In genomic region chr10:126813051-126813593, GRCm38 (mm10) we compare ENCODE assay signal across 12 mouse cellular contexts.
DNase-seq lines count a peak whose midpoint lies in the region; ATAC-seq and TF ChIP-seq lines count a peak whose summit lies in the region.
"Had no signal": no experiment of that assay in that cellular context is flagged by ENCODE, and none has a peak within 500 bp of the region (broad histone marks: within the 10 kb centered on the region; RNA-seq: fewer than 3 reads in every experiment).

No protein-coding gene starts in this region.

- no peak overlapping the region for H3K9ac ChIP-seq in hindbrain, postnatal 0 days (replicated peaks; ENCODE audit: low read length)
- no peak overlapping the region for H3K9ac ChIP-seq in hindbrain, embryonic 14.5 days
- no peak overlapping the region for H3K9ac ChIP-seq in midbrain, postnatal 0 days (replicated peaks; ENCODE audit: low read length, poor library complexity, severe bottlenecking)
- H3K9ac ChIP-seq in midbrain, embryonic 14.5 days (replicated peaks; ENCODE audit: low read length): no peak overlapping the region
- no peak overlapping the region for H3K9ac ChIP-seq in stomach, postnatal 0 days (ENCODE audit: low read length)
- H3K9ac ChIP-seq: forebrain, embryonic 13.5 days had no signal

- no peak overlapping the region for H3K27ac ChIP-seq in hindbrain, postnatal 0 days
- no peak overlapping the region for H3K27ac ChIP-seq in hindbrain, embryonic 14.5 days
- H3K27ac ChIP-seq in midbrain, postnatal 0 days (ENCODE audit: low read depth, low read length): no peak overlapping the region
- no peak overlapping the region for H3K27ac ChIP-seq in midbrain, embryonic 14.5 days (replicated peaks; ENCODE audit: low read depth, low read length)
- no peak overlapping the region for H3K27ac ChIP-seq in stomach, postnatal 0 days (replicated peaks)
- H3K27ac ChIP-seq: forebrain, embryonic 13.5 days had no signal

- no peaks in the 10 kb centered on the region for H3K9me3 ChIP-seq in hindbrain, postnatal 0 days (ENCODE audit: low read length)
- no peaks in the 10 kb centered on the region for H3K9me3 ChIP-seq in hindbrain, embryonic 14.5 days (ENCODE audit: control insufficient read depth, low read length)
- H3K9me3 ChIP-seq in midbrain, postnatal 0 days (ENCODE audit: low read length): no peaks in the 10 kb centered on the region
- H3K9me3 ChIP-seq in midbrain, embryonic 14.5 days (ENCODE audit: control insufficient read depth, low read length): no peaks in the 10 kb centered on the region
- H3K9me3 ChIP-seq in stomach, postnatal 0 days (ENCODE audit: control insufficient read depth, low read length): no peaks in the 10 kb centered on the region
- H3K9me3 ChIP-seq: forebrain, embryonic 13.5 days had no signal

- peak; percentile 29; the same call in 1 of the 2 replicates for TF ChIP-seq CTCF in hindbrain, postnatal 0 days (IDR thresholded peaks at IDR 0.05; ENCODE audit: low read depth)
- peak; percentile 45 for TF ChIP-seq CTCF in midbrain, postnatal 0 days (IDR thresholded peaks at IDR 0.05)
- TF ChIP-seq CTCF in Patski (IDR thresholded peaks at IDR 0.05): peak; percentile 10
- peak; percentile 44 for TF ChIP-seq CTCF in stomach, postnatal 0 days (IDR thresholded peaks at IDR 0.05; ENCODE audit: low read depth)

- H3K36me3 ChIP-seq in hindbrain, postnatal 0 days (ENCODE audit: insufficient read depth, low read length): no peaks in the 10 kb centered on the region
- no peaks in the 10 kb centered on the region for H3K36me3 ChIP-seq in hindbrain, embryonic 14.5 days (replicated peaks; ENCODE audit: control insufficient read depth, insufficient read depth)
- no peaks in the 10 kb centered on the region for H3K36me3 ChIP-seq in midbrain, postnatal 0 days (ENCODE audit: insufficient read depth, low read length)
- H3K36me3 ChIP-seq in midbrain, embryonic 14.5 days (ENCODE audit: control insufficient read depth, insufficient read depth, low read length): no peaks in the 10 kb centered on the region
- no peaks in the 10 kb centered on the region for H3K36me3 ChIP-seq in stomach, postnatal 0 days (ENCODE audit: control insufficient read depth, insufficient read depth, low read length)

- no peak overlapping the region for H3K4me2 ChIP-seq in hindbrain, postnatal 0 days (ENCODE audit: low read depth, low read length)
- H3K4me2 ChIP-seq in hindbrain, embryonic 14.5 days (replicated peaks): no peak overlapping the region
- no peak overlapping the region for H3K4me2 ChIP-seq in midbrain, postnatal 0 days (ENCODE audit: low read depth, low read length, poor library complexity, severe bottlenecking)
- H3K4me2 ChIP-seq in midbrain, embryonic 14.5 days (ENCODE audit: low read length): no peak overlapping the region
- no peak overlapping the region for H3K4me2 ChIP-seq in stomach, postnatal 0 days (replicated peaks; ENCODE audit: low read depth)
- H3K4me2 ChIP-seq: forebrain, embryonic 13.5 days had no signal

- no peaks in the 10 kb centered on the region for H3K4me1 ChIP-seq in hindbrain, postnatal 0 days (ENCODE audit: insufficient read depth, low read length)
- H3K4me1 ChIP-seq in hindbrain, embryonic 14.5 days (replicated peaks; ENCODE audit: control insufficient read depth, insufficient read depth, low read length): no peaks in the 10 kb centered on the region; the same call in 1 of the 2 replicates
- no peaks in the 10 kb centered on the region for H3K4me1 ChIP-seq in midbrain, postnatal 0 days (ENCODE audit: insufficient read depth, low read length)
- H3K4me1 ChIP-seq in midbrain, embryonic 14.5 days (ENCODE audit: control insufficient read depth, insufficient read depth, low read length): no peaks in the 10 kb centered on the region
- H3K4me1 ChIP-seq in stomach, postnatal 0 days (replicated peaks; ENCODE audit: control insufficient read depth, insufficient read depth): no peaks in the 10 kb centered on the region

- WGBS in hindbrain, postnatal 0 days: 92% methylated on average over 6 of the region's 6 CpGs
- WGBS in hindbrain, embryonic 14.5 days: 87% methylated on average over 6 of the region's 6 CpGs
- WGBS in midbrain, postnatal 0 days: 92% methylated on average over 6 of the region's 6 CpGs
- WGBS in midbrain, embryonic 14.5 days: 92% methylated on average over 6 of the region's 6 CpGs
- 80% methylated on average over 6 of the region's 6 CpGs for WGBS in stomach, postnatal 0 days

- CTCF ChIA-PET in Patski (lab: Charles Lee): interaction anchor here (1.0 to 1.5 kb wide), 3 partner anchors 8 to 33 kb away, joined by 4 read pairs; no protein-coding TSS in a partner anchor

- H3K4me3 ChIP-seq in hindbrain, postnatal 0 days (ENCODE audit: low read length): no peak overlapping the region
- H3K4me3 ChIP-seq in hindbrain, embryonic 14.5 days (replicated peaks; ENCODE audit: low read length): no peak overlapping the region
- no peak overlapping the region for H3K4me3 ChIP-seq in midbrain, postnatal 0 days (ENCODE audit: low read depth, low read length)
- no peak overlapping the region for H3K4me3 ChIP-seq in midbrain, embryonic 14.5 days (replicated peaks; ENCODE audit: low read depth, low read length)
- H3K4me3 ChIP-seq in stomach, postnatal 0 days (ENCODE audit: low read depth, low read length): no peak overlapping the region
- H3K4me3 ChIP-seq: forebrain, embryonic 13.5 days had no signal

- no peak for ATAC-seq in hindbrain, postnatal 0 days
- ATAC-seq in hindbrain, embryonic 14.5 days (ENCODE audit: low FRiP score): no peak
- no peak for ATAC-seq in midbrain, postnatal 0 days (ENCODE audit: low FRiP score)
- no peak for ATAC-seq in midbrain, embryonic 14.5 days (ENCODE audit: low FRiP score, low TSS enrichment)
- ATAC-seq in Patski: no peak
- ATAC-seq in stomach, postnatal 0 days (ENCODE audit: low FRiP score, low TSS enrichment): no peak
- ATAC-seq: forebrain, embryonic 13.5 days; hindbrain, embryonic 16.5 days had no signal

- in situ Hi-C loops in Patski (cut with MboI; ENCODE audit: low pct_unique_long_range_greater_than_20kb): no loop called here

- DNase-seq in hindbrain, postnatal 0 days (ENCODE audit: low spot score): no peak
- no peak for DNase-seq in hindbrain, embryonic 14.5 days (ENCODE audit: low spot score)
- DNase-seq in midbrain, postnatal 0 days (ENCODE audit: low spot score): no peak
- DNase-seq in midbrain, embryonic 14.5 days: no peak
- no peak for DNase-seq in Patski (ENCODE audit: low read depth, low spot score)
- no peak for DNase-seq in stomach, postnatal 0 days (ENCODE audit: low spot score)
- DNase-seq in retina, postnatal 1 day: no peak
- DNase-seq: cerebellum, adult 9-10 months; gastrocnemius, postnatal 25 days; kidney, postnatal 10 days had no signal

- H3K27me3 ChIP-seq in hindbrain, postnatal 0 days (ENCODE audit: insufficient read depth, low read length): no peaks in the 10 kb centered on the region
- no peaks in the 10 kb centered on the region for H3K27me3 ChIP-seq in hindbrain, embryonic 14.5 days (ENCODE audit: control insufficient read depth, insufficient read depth, low read length)
- H3K27me3 ChIP-seq in midbrain, postnatal 0 days (ENCODE audit: insufficient read depth, low read length): no peaks in the 10 kb centered on the region
- H3K27me3 ChIP-seq in midbrain, embryonic 14.5 days (ENCODE audit: control insufficient read depth, insufficient read depth, low read length): no peaks in the 10 kb centered on the region
- H3K27me3 ChIP-seq in Patski: peaks cover 18% of the 10 kb centered on the region
- H3K27me3 ChIP-seq in stomach, postnatal 0 days (ENCODE audit: control insufficient read depth, insufficient read depth, low read length): no peaks in the 10 kb centered on the region
- H3K27me3 ChIP-seq: forebrain, embryonic 13.5 days had no signal

- TF ChIP-seq EP300 in stomach, postnatal 0 days (optimal IDR thresholded peaks at IDR 0.05): no peak

- POLR2A ChIA-PET in Patski (lab: Charles Lee): no interaction called here
